Mouse (Mus musculus): Measurements from ENCODE around the gene Zfp667. TPM values are rescaled to one million over a fixed set of nuclear protein-coding genes. Genes with fewer than 3 reads are reported as not detected.
"Not testable (repeated sequence)": the region's sequence is repeated elsewhere in the genome, so short reads cannot be mapped to it uniquely, and the experiment has no call there.

Gene Zfp667
- 2.4 and 2.9 TPM in 2 replicates for polyA plus RNA-seq (2012; rRNA removed)

GRCm38 (mm10) chr7:6285842-6286705 lies at the start of gene Zfp667:
Zfp667 (plus strand) TSS chr7:6286579.
- Histone ChIP-seq H3K4me1 (replicated peaks; ENCODE audit: control insufficient read depth, insufficient read depth, low read length) (peaks cover 13% of the 10 kb centered on the region), H3K27me3 (ENCODE audit: control insufficient read depth, insufficient read depth, low read length) (no peaks in the 10 kb centered on the region), H3K4me3 (ENCODE audit: control insufficient read depth, insufficient read depth, low read length) (peak within 1 kb of the TSS; percentile 80), H3K27ac (ENCODE audit: control insufficient read depth, insufficient read depth, low read length) (peak within 1 kb of the TSS; percentile 21; the same call in 1 of the 2 replicates), H3K36me3 (ENCODE audit: control insufficient read depth, insufficient read depth, low read length) (no peaks in the 10 kb centered on the region)
- WGBS = 3% methylated on average over 50 of the region's 50 CpGs
- peak; percentile 99 for DNase-seq
- TF ChIP-seq POLR2A (IDR thresholded peaks at IDR 0.05; ENCODE audit: control insufficient read depth, extremely low read depth, insufficient read depth, low read length, poor library complexity) = 0 out of 2 replicates have a peak, but pooled peaks have one; percentile 13
- TF ChIP-seq CTCF (IDR thresholded peaks at IDR 0.05; ENCODE audit: borderline replicate concordance, control insufficient read depth, extremely low read depth, insufficient read depth, low read length, poor library complexity) = 0 out of 2 replicates have a peak, but pooled peaks have one; percentile 11

GRCm38 (mm10) chr7:6239787-6240186 lies 46.6 kb upstream of the Zfp667 start:
- Histone ChIP-seq H3K36me3 (ENCODE audit: control insufficient read depth, insufficient read depth, low read length) (no peaks in the 10 kb centered on the region), H3K4me3 (ENCODE audit: control insufficient read depth, insufficient read depth, low read length) (no peak overlapping the region), H3K27me3 (ENCODE audit: control insufficient read depth, insufficient read depth, low read length) (no peaks in the 10 kb centered on the region), H3K4me1 (replicated peaks; ENCODE audit: control insufficient read depth, insufficient read depth, low read length) (no peaks in the 10 kb centered on the region), H3K27ac (ENCODE audit: control insufficient read depth, insufficient read depth, low read length) (no peak overlapping the region)
- TF ChIP-seq POLR2A (IDR thresholded peaks at IDR 0.05; ENCODE audit: control insufficient read depth, extremely low read depth, insufficient read depth, low read length, poor library complexity) (no peak), CTCF (IDR thresholded peaks at IDR 0.05; ENCODE audit: borderline replicate concordance, control insufficient read depth, extremely low read depth, insufficient read depth, low read length, poor library complexity) (no peak)
- no peak for DNase-seq
- WGBS = 47% methylated on average over 11 of the region's 11 CpGs

DNA sequence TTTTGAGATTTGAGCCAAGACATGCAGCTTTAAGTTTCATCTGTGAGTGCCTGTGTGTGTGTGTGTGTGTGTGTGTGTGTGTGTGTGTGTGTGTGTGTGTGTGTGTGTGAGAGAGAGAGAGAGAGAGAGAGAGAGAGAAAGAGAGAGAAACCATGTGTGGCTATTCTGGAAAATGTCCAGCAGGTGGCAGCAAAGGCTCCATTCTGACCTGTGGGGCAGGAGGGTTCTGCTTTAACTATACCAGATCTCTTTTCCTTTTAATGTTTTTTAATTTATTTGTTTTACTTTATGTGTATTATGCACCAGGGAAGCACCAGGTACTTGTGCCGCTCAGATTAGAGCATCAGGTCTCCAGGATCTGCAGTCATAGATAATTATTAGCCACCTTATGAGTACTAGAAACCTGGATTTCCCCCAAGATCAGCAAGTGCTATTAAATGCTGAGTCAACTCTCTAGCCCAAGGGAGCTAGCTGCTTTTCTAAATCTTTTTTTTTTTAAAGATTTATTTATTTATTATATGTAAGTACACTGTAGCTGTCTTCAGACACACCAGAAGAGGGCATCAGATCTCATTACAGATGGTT lies 45.4 kb upstream of the Zfp667 start:
- H3K4me3 ChIP-seq (ENCODE audit: control insufficient read depth, insufficient read depth, low read length); H3K27ac ChIP-seq (ENCODE audit: control insufficient read depth, insufficient read depth, low read length); H3K27me3 ChIP-seq (ENCODE audit: control insufficient read depth, insufficient read depth, low read length); H3K36me3 ChIP-seq (ENCODE audit: control insufficient read depth, insufficient read depth, low read length); H3K4me1 ChIP-seq (replicated peaks; ENCODE audit: control insufficient read depth, insufficient read depth, low read length): not testable (repeated sequence)
- 21% methylated on average over 1 of the region's 1 CpGs for WGBS
- DNase-seq = peak; percentile 28

GRCm38 (mm10) chr7:6244361-6245292 lies 41.8 kb upstream of the Zfp667 start:
- TF ChIP-seq POLR2A (IDR thresholded peaks at IDR 0.05; ENCODE audit: control insufficient read depth, extremely low read depth, insufficient read depth, low read length, poor library complexity) (no peak), CTCF (IDR thresholded peaks at IDR 0.05; ENCODE audit: borderline replicate concordance, control insufficient read depth, extremely low read depth, insufficient read depth, low read length, poor library complexity) (no peak)
- Histone ChIP-seq H3K27me3 (ENCODE audit: control insufficient read depth, insufficient read depth, low read length) (no peaks in the 10 kb centered on the region), H3K36me3 (ENCODE audit: control insufficient read depth, insufficient read depth, low read length) (no peaks in the 10 kb centered on the region), H3K4me1 (replicated peaks; ENCODE audit: control insufficient read depth, insufficient read depth, low read length) (no peaks in the 10 kb centered on the region), H3K27ac (ENCODE audit: control insufficient read depth, insufficient read depth, low read length) (no peak overlapping the region), H3K4me3 (ENCODE audit: control insufficient read depth, insufficient read depth, low read length) (no peak overlapping the region)
- DNase-seq = no peak
- 57% methylated on average over 11 of the region's 11 CpGs for WGBS

- no peak within 1 kb of the TSS for H3K27ac ChIP-seq (ENCODE audit: control insufficient read depth, insufficient read depth, low read length)
- 81% methylated on average over 6 of the region's 6 CpGs for WGBS
- H3K27me3 ChIP-seq (ENCODE audit: control insufficient read depth, insufficient read depth, low read length) = no peaks in the 10 kb centered on the region
- no peaks in the 10 kb centered on the region for H3K36me3 ChIP-seq (ENCODE audit: control insufficient read depth, insufficient read depth, low read length)
- DNase-seq = no peak
- TF ChIP-seq POLR2A (IDR thresholded peaks at IDR 0.05; ENCODE audit: control insufficient read depth, extremely low read depth, insufficient read depth, low read length, poor library complexity) (no peak), CTCF (IDR thresholded peaks at IDR 0.05; ENCODE audit: borderline replicate concordance, control insufficient read depth, extremely low read depth, insufficient read depth, low read length, poor library complexity) (no peak)
- no peak within 1 kb of the TSS for H3K4me3 ChIP-seq (ENCODE audit: control insufficient read depth, insufficient read depth, low read length)
- H3K4me1 ChIP-seq (replicated peaks; ENCODE audit: control insufficient read depth, insufficient read depth, low read length) = no peaks in the 10 kb centered on the region
Measured at GRCm38 (mm10) chr7:6252410-6252809, 34.0 kb upstream of the Zfp667 start, which contains the start of gene Epp13. Epp13 (plus strand) TSS chr7:6252710.

DNA sequence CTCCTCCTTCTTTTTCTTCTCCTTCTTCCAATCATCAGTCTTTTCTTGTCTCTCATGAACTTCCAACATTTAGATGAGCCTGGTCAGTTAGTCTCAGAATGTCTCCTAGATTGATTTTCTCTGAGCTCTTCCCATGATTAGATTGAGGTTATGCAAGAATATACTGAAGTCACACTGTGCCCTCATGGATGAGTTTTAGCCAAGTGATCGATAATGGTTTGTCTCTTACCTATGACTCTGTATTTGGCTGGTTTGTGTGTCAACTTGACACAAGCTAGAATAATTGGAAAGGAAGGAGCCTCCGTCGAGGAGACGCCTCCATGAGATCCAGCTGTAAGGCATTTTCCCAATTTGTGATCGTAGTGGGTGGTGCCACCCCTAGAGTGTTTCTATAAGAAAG lies 31.9 kb upstream of the Zfp667 start:
- no peaks in the 10 kb centered on the region for H3K36me3 ChIP-seq (ENCODE audit: control insufficient read depth, insufficient read depth, low read length)
- no peak overlapping the region for H3K4me3 ChIP-seq (ENCODE audit: control insufficient read depth, insufficient read depth, low read length)
- no peaks in the 10 kb centered on the region for H3K4me1 ChIP-seq (replicated peaks; ENCODE audit: control insufficient read depth, insufficient read depth, low read length)
- WGBS = 98% methylated on average over 5 of the region's 5 CpGs
- DNase-seq = no peak
- TF ChIP-seq CTCF (IDR thresholded peaks at IDR 0.05; ENCODE audit: borderline replicate concordance, control insufficient read depth, extremely low read depth, insufficient read depth, low read length, poor library complexity) (no peak), POLR2A (IDR thresholded peaks at IDR 0.05; ENCODE audit: control insufficient read depth, extremely low read depth, insufficient read depth, low read length, poor library complexity) (no peak)
- H3K27me3 ChIP-seq (ENCODE audit: control insufficient read depth, insufficient read depth, low read length) = no peaks in the 10 kb centered on the region
- no peak overlapping the region for H3K27ac ChIP-seq (ENCODE audit: control insufficient read depth, insufficient read depth, low read length)

Measured in thymus, adult 2 months (tissue).